Mouse (Mus musculus) olfactory bulb, adult 2 months (tissue): ENCODE data around the gene Hoxd8. TPM values are rescaled to one million over a fixed set of nuclear protein-coding genes. Genes with fewer than 3 reads are reported as not detected.

Experiments
- H3K27ac ChIP-seq: fragments of 200-500 bp; 2 replicates; pipeline ENCODE4 v1.5.1; 2012; ENCODE audit warnings: low read depth, low read length; ENCODE audit not compliant: insufficient read depth
- H3K4me1 ChIP-seq: fragments of 200-500 bp; 2 replicates; pipeline ENCODE4 v1.6.1; 2012; ENCODE audit warnings: low read length; ENCODE audit not compliant: control insufficient read depth, insufficient read depth
- H3K4me3 ChIP-seq: fragments of 200-500 bp; 2 replicates; pipeline ENCODE4 v1.5.1; 2012; ENCODE audit warnings: mild to moderate bottlenecking, low read depth, low read length, moderate library complexity; ENCODE audit not compliant: insufficient read depth
- CTCF ChIP-seq: fragments of 200-500 bp; IDR thresholded peaks from 2 replicates; pipeline ENCODE4 v1.5.1; 2012; ENCODE audit warnings: low read depth, mild to moderate bottlenecking, low read length, moderate library complexity; ENCODE audit not compliant: insufficient read depth
- POLR2A ChIP-seq: fragments of 200-500 bp; IDR thresholded peaks from 2 replicates; pipeline ENCODE4 v1.6.1; 2012; ENCODE audit warnings: mild to moderate bottlenecking, low read depth, low read length, moderate library complexity; ENCODE audit not compliant: insufficient read depth
- WGBS: fragments of 180-500 bp; shearing (Covaris S2); methylation state at CpG from one replicate; pipeline ENCODE4 v1.1.7; 2018; 5-methylcytosine and 5-hydroxymethylcytosine counted together
- polyA plus RNA-seq: library from polyadenylated mRNA; stranded (reverse); fragments of >200 nt; gene quantifications from 2 replicates; pipeline ENCODE4 v1.2.4, GENCODE M21; 2012; ENCODE audit warnings: low replicate concordance; ENCODE audit not compliant: missing spikeins, insufficient read depth, insufficient read length

Hoxd8 gene
- polyA plus RNA-seq, 1 experiment = not detected

DNA sequence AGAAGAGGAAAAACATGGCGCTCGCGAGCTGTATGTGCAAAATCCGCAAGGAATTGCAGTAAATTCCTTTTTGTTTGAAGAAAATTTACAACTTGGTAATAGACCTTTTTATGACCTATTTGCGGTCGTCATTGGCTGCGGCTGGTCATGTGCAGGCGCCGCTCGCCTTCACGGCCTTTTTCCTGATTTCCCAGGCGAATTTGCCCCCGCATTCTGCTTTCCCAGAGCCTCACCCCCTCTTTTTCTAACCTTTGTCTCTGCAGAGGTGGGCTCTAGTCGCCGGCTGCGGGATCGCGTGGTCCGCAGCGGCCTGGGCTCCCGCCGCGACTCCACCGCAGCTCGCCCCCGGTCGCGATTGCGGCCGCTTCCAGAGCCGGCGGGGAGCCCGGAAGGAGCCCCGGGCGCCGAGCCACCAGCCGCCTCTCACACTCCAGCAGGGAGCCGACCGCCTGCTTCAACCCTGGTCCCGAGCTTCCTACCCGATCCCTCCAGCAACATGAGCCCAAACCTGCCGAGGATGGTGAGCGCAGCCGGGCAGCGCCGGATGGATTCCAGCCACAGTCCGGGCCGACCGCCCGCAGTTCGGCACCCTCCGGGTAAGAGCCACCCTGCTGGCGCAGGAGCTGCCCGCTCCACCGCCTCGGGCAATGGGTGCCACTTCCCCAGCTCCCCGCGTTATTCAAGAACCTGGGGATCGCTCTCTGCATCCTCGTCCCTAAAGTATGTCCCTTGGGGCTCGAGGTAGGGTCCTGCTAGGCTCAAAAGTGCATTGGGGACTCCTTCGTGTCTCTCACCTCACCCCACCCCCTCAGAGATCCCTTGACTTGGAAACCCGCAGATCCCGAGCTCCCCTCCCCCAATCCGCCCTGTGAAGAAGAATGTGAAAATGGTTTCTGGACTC, 7.6 kb downstream of the Hoxd8 start, which contains the start of the genes Hoxd3 and Hoxd4:
TSS of gene Hoxd3 (plus strand) at position 207 of the 901 bp plus-strand sequence.
TSS of gene Hoxd4 (plus strand) at position 209 of the 901 bp plus-strand sequence.
- Histone ChIP-seq H3K4me3 (no peak within 1 kb of the TSS), H3K27ac (no peak within 1 kb of the TSS), H3K4me1 (peaks cover 10% of the 10 kb centered on the region; the same call in 1 of the 2 replicates)
- WGBS = 1% methylated on average over 65 of the region's 65 CpGs
- TF ChIP-seq CTCF = no peak

- 7% methylated on average over 19 of the region's 19 CpGs for WGBS
These were observed 9.1 kb downstream of the Hoxd8 start for GRCm38 (mm10) chr2:74713239-74714150.

DNA sequence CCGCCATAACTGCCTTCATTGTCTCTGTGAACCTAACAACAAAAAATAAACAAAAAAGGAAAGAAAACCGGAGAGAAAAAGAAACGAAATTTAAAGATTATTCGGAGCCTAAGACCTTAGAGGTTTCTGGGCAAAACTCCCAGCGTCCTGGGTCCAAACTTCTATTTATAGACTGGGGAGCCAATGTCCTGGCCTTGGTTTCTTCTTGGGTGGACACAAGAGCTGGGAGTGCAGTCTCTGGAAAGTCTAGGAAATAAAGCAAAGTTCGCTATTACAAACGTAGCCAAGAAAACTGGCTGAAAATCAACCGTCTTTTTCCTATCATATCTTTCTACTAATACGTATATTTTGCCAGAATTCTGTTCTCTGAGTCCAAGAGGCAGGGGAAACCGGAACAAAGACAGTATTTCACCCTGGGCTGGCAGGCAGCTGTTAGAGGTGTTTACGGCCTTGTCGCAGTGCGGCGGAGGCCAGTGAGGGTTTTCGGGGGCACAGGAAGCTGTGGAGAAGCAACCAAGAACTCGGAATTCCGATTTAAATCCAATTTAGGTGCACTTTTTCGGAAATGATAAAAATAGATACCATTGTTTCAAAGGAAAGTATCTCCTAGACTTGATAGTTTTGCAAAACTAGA, 9.9 kb downstream of the Hoxd8 start:
- Histone ChIP-seq H3K4me1 (peaks cover 10% of the 10 kb centered on the region; the same call in 1 of the 2 replicates), H3K4me3 (no peak overlapping the region), H3K27ac (no peak overlapping the region)
- 9% methylated on average over 18 of the region's 18 CpGs for WGBS
- no peak for TF ChIP-seq CTCF
- TF ChIP-seq POLR2A = no peak

More at GRCm38 (mm10) chr2:74713239-74714150, 9.1 kb downstream of the Hoxd8 start:
- no peak for TF ChIP-seq CTCF
- no peak for TF ChIP-seq POLR2A
- no peak overlapping the region for H3K27ac ChIP-seq
- peaks cover 10% of the 10 kb centered on the region; the same call in 1 of the 2 replicates for H3K4me1 ChIP-seq
- H3K4me3 ChIP-seq = no peak overlapping the region

DNA sequence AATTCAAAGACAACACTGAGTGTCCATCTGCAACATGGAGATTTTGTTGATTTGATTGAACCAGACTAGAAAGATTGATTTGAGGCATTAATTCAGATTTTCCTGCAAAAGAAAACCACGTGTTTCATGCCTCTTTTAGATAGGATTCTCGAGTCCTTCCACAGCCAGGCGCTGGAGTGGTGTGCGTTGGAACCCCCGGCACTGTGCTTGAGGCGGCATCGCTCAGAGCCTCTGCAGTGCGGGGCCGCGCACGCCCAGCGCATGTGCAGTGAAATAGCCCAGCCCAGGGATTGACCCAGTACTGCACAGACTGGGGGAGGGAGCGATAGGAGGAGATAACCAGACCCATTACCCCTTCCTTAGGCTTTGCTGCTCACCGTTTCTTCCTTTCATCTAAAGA, 10.5 kb downstream of the Hoxd8 start:
- Histone ChIP-seq H3K27ac (no peak overlapping the region), H3K4me1 (peaks cover 10% of the 10 kb centered on the region; the same call in 1 of the 2 replicates), H3K4me3 (no peak overlapping the region)
- 1% methylated on average over 14 of the region's 14 CpGs for WGBS
- no peak for TF ChIP-seq CTCF
- no peak for TF ChIP-seq POLR2A

- WGBS = 4% methylated on average over 26 of the region's 26 CpGs
- no peak overlapping the region for H3K27ac ChIP-seq
- TF ChIP-seq CTCF (peak; percentile 68; the same call in 1 of the 2 replicates), POLR2A (no peak)
- H3K4me1 ChIP-seq = peaks cover 10% of the 10 kb centered on the region; the same call in 1 of the 2 replicates
- peak overlapping the region; percentile 9; the same call in 1 of the 2 replicates for H3K4me3 ChIP-seq
These were observed 11.3 kb downstream of the Hoxd8 start for GRCm38 (mm10) chr2:74715504-74716241.

DNA sequence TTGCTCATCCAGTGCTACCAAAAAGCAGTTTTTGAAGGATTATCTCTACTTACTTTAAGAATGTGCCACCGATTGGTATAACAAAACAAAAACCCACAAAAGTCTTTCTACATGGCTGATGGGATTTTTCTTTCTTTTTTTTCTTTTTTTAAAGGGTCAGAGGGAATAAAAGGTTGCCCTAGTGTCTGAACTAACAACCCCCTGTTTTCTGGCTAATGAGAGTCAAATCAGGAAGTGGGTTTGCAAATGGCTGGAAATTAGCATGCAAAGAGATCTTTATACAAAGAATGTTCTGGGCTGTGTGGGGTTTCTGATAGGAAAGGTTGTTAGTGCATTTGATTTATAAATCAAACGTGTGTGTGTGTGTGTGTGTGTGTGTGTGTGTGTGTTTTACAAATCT, 16.0 kb downstream of the Hoxd8 start:
- no peak overlapping the region for H3K27ac ChIP-seq
- TF ChIP-seq POLR2A (no peak), CTCF (no peak)
- no peak overlapping the region for H3K4me3 ChIP-seq
- WGBS = 7% methylated on average over 2 of the region's 2 CpGs
- 0 out of 2 replicates have a peak, but pooled peaks cover 3% of the 10 kb centered on the region for H3K4me1 ChIP-seq

DNA sequence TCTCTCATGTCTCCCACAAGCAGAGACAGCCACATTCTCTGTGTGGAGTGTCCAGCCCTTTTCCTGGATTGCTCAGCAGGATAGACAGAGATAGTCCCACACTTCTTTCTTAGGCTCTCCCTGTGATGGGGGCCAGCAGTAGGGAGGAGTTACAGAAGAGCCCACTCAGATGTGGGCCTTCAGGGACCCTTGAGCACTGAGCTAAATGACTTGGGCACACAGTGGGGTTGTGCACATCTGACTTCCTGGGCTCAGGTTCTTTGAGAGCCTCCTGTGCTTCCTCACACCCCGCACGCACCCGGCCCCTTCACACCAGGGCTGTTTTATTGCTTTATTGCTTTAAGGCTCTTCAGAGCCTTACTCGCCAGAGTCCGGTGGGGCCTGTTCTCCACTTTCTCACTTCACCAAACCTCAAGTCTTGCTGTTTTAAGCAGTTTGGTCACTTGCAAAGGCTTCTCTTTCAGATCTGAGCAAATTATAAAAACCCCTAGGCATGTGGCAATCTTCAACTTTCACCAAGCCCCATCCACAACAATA, 16.6 kb downstream of the Hoxd8 start:
- Histone ChIP-seq H3K4me1 (no peaks in the 10 kb centered on the region), H3K27ac (no peak overlapping the region), H3K4me3 (no peak overlapping the region)
- WGBS = 8% methylated on average over 5 of the region's 5 CpGs
- TF ChIP-seq CTCF (no peak), POLR2A (no peak)
